Mouse (Mus musculus) bone marrow, adult 2 months (tissue): Measurements from ENCODE around the gene Itgb3bp.

ENCODE experiments used
- CTCF ChIP-seq: fragments of 200-500 bp; IDR thresholded peaks from 2 replicates; pipeline ENCODE4 v1.5.1; 2011; ENCODE audit warnings: low read length, control low read depth; ENCODE audit not compliant: control insufficient read depth, insufficient read depth
- POLR2A ChIP-seq: fragments of 200-500 bp; IDR thresholded peaks from 2 replicates; pipeline ENCODE4 v1.6.1; 2011; ENCODE audit warnings: low read depth, mild to moderate bottlenecking, control low read depth, low read length, borderline replicate concordance; ENCODE audit not compliant: control insufficient read depth

DNA sequence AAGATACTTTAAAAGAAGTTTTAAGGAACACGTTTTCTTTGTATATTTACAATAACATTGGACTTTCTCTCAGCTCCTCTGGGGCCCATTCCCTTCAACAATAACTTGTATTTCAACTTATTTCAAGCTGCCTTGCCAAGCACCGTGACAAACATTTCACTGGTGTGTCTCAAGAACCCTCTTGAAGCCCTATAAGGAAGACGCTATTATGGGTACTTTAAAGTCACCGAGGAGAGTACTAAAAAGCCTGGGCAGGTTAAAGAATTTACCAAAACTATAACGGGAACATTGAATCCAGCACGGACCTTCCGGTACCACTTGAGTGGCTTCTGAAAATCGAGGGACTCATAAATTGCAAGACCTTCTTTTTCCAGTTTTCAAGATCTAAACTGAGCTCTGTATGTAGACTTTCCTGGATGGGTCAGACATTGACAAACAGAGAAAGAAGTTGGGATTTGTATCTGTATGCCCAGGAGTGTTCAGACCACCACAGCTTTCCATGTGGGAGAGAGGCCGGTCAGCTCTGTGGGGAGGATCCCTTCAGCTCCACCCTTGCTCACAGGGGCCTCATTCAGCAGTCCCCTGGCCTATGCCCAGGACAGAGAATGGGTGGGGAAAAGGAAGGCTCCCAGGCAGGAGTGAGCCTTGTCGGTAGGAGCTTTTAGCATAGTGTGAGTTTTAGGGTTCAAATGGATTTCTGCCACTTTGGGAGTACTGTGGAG is 1.1 kb upstream of the Itgb3bp start:
- TF ChIP-seq POLR2A (no peak), CTCF (no peak)
